In genomic region chr6:112266631-112267030, GRCm38 (mm10) we compare ENCODE assay signal across 11 mouse cellular contexts. TPM values are rescaled to one million over a fixed set of nuclear protein-coding genes. Genes with fewer than 3 reads are reported as not detected.
DNase-seq lines count a peak whose midpoint lies in the region; ATAC-seq lines count a peak whose summit lies in the region.
"Had no signal": no experiment of that assay in that cellular context is flagged by ENCODE, and none has a peak within 500 bp of the region (broad histone marks: within the 10 kb centered on the region; RNA-seq: fewer than 3 reads in every experiment).

No protein-coding gene starts in this region.

- no peak overlapping the region for H3K4me3 ChIP-seq in forebrain, embryonic 15.5 days
- H3K4me3 ChIP-seq in forebrain, embryonic 10.5 days, result no peak overlapping the region
- no peak overlapping the region for H3K4me3 ChIP-seq in midbrain, embryonic 14.5 days (replicated peaks; ENCODE audit: low read depth, low read length)
- no peak overlapping the region for H3K4me3 ChIP-seq in midbrain, embryonic 10.5 days
- H3K4me3 ChIP-seq: embryonic facial prominence, embryonic 12.5 days; liver, embryonic 13.5 days had no signal

- no peak for DNase-seq in forebrain, embryonic 10.5 days (ENCODE audit: extremely low spot score, low spot score)
- DNase-seq in midbrain, embryonic 14.5 days, result peak; percentile 61
- DNase-seq in midbrain, embryonic 10.5 days (ENCODE audit: low spot score), result no peak
- DNase-seq in layer of hippocampus, postnatal 10 days (ENCODE audit: low spot score in 2 of 2), result peak; percentile 63 to 70
- DNase-seq in right cerebral cortex, postnatal 25 days, result peak; percentile 40
- DNase-seq in spleen, postnatal 36 days (ENCODE audit: low spot score in 2 of 2), result no peak
- no peak for DNase-seq in kidney, adult 9 months
- DNase-seq: adrenal gland, postnatal 36 days; liver, embryonic 13.5 days had no signal

- WGBS in forebrain, embryonic 15.5 days, result 11% methylated on average over 1 of the region's 1 CpGs
- 71% methylated on average over 1 of the region's 1 CpGs for WGBS in forebrain, embryonic 10.5 days
- WGBS in midbrain, embryonic 14.5 days, result 28% methylated on average over 1 of the region's 1 CpGs
- WGBS in midbrain, embryonic 10.5 days, result 67% methylated on average over 1 of the region's 1 CpGs

- peaks cover 19% of the 10 kb centered on the region for H3K4me1 ChIP-seq in forebrain, embryonic 15.5 days
- no peaks in the 10 kb centered on the region for H3K4me1 ChIP-seq in forebrain, embryonic 10.5 days
- 0 out of 2 replicates have a peak, but pooled peaks cover 2% of the 10 kb centered on the region for H3K4me1 ChIP-seq in midbrain, embryonic 14.5 days (ENCODE audit: control insufficient read depth, insufficient read depth, low read length)
- no peaks in the 10 kb centered on the region for H3K4me1 ChIP-seq in midbrain, embryonic 10.5 days
- H3K4me1 ChIP-seq: liver, embryonic 13.5 days had no signal

- no peak overlapping the region for H3K4me2 ChIP-seq in forebrain, embryonic 15.5 days (replicated peaks)
- H3K4me2 ChIP-seq in midbrain, embryonic 14.5 days (ENCODE audit: low read length), result no peak overlapping the region
- H3K4me2 ChIP-seq: embryonic facial prominence, embryonic 12.5 days; liver, embryonic 13.5 days had no signal

- peak; percentile 72 for ATAC-seq in forebrain, embryonic 15.5 days (replicated peaks)
- ATAC-seq in midbrain, embryonic 14.5 days (ENCODE audit: low FRiP score, low TSS enrichment), result peak; percentile 53; the same call in 1 of the 2 replicates

- H3K9me3 ChIP-seq in forebrain, embryonic 15.5 days, result no peaks in the 10 kb centered on the region
- no peaks in the 10 kb centered on the region for H3K9me3 ChIP-seq in forebrain, embryonic 10.5 days
- no peaks in the 10 kb centered on the region for H3K9me3 ChIP-seq in midbrain, embryonic 14.5 days (ENCODE audit: control insufficient read depth, low read length)
- no peaks in the 10 kb centered on the region for H3K9me3 ChIP-seq in midbrain, embryonic 10.5 days (replicated peaks)
- H3K9me3 ChIP-seq: embryonic facial prominence, embryonic 12.5 days; liver, embryonic 13.5 days had no signal

- H3K27me3 ChIP-seq in forebrain, embryonic 15.5 days, result no peaks in the 10 kb centered on the region
- no peaks in the 10 kb centered on the region for H3K27me3 ChIP-seq in forebrain, embryonic 10.5 days (ENCODE audit: poor library complexity, severe bottlenecking)
- H3K27me3 ChIP-seq in midbrain, embryonic 14.5 days (ENCODE audit: control insufficient read depth, insufficient read depth, low read length), result no peaks in the 10 kb centered on the region
- H3K27me3 ChIP-seq in midbrain, embryonic 10.5 days (ENCODE audit: low read depth, poor library complexity, severe bottlenecking), result no peaks in the 10 kb centered on the region
- H3K27me3 ChIP-seq: embryonic facial prominence, embryonic 12.5 days; liver, embryonic 13.5 days had no signal

- H3K36me3 ChIP-seq in forebrain, embryonic 15.5 days, result no peaks in the 10 kb centered on the region
- H3K36me3 ChIP-seq in forebrain, embryonic 10.5 days (replicated peaks), result no peaks in the 10 kb centered on the region
- H3K36me3 ChIP-seq in midbrain, embryonic 14.5 days (ENCODE audit: control insufficient read depth, insufficient read depth, low read length), result no peaks in the 10 kb centered on the region
- H3K36me3 ChIP-seq in midbrain, embryonic 10.5 days, result no peaks in the 10 kb centered on the region
- H3K36me3 ChIP-seq: embryonic facial prominence, embryonic 12.5 days; liver, embryonic 13.5 days had no signal

- H3K27ac ChIP-seq in forebrain, embryonic 15.5 days (replicated peaks), result peak overlapping the region; percentile 71
- H3K27ac ChIP-seq in forebrain, embryonic 10.5 days, result no peak overlapping the region
- H3K27ac ChIP-seq in midbrain, embryonic 14.5 days (replicated peaks; ENCODE audit: low read depth, low read length), result peak overlapping the region; percentile 37; the same call in 1 of the 2 replicates
- H3K27ac ChIP-seq in midbrain, embryonic 10.5 days (replicated peaks), result no peak overlapping the region
- H3K27ac ChIP-seq: embryonic facial prominence, embryonic 12.5 days; liver, embryonic 13.5 days had no signal

- no peak overlapping the region for H3K9ac ChIP-seq in forebrain, embryonic 15.5 days (replicated peaks)
- H3K9ac ChIP-seq in midbrain, embryonic 14.5 days (replicated peaks; ENCODE audit: low read length), result no peak overlapping the region
- H3K9ac ChIP-seq: embryonic facial prominence, embryonic 12.5 days; liver, embryonic 13.5 days had no signal

RNA-seq across cellular contexts. Expression of gene Lmcd1, which starts 6.9 kb away (rescaled TPM):
- 14.2 and 15.3 TPM in 2 replicates for polyA plus RNA-seq in forebrain, embryonic 15.5 days (2015; fragmentation: Nextera tagmentation; extraction: Ambion mirVana)
- 1.1 and 2.3 TPM in 2 replicates for polyA plus RNA-seq in forebrain, embryonic 10.5 days (2016; fragmentation: Nextera tagmentation; extraction: Ambion mirVana)
- polyA plus RNA-seq in midbrain, embryonic 14.5 days (2014; fragmentation: Nextera tagmentation; extraction: Ambion mirVana), result 11.5 and 16.2 TPM in 2 replicates
- polyA plus RNA-seq in midbrain, embryonic 10.5 days (2016; fragmentation: Nextera tagmentation; extraction: Ambion mirVana), result 0.95 and 1.8 TPM in 2 replicates
- 1 to 10 TPM; 7.2 to 7.9 TPM for total RNA-seq in layer of hippocampus, postnatal 10 days (2021)

Comparison
In these comparisons a context has a peak if more than half of its experiments do, and no peak if none do; other contexts are left out.
1. H3K27ac ChIP-seq: peak in forebrain, embryonic 15.5 days (single experiment) and midbrain, embryonic 14.5 days (single experiment); none in forebrain, embryonic 10.5 days (single experiment) and midbrain, embryonic 10.5 days (single experiment).
2. DNase-seq: peak in midbrain, embryonic 14.5 days (single experiment), layer of hippocampus, postnatal 10 days (2 of 2) and right cerebral cortex, postnatal 25 days (single experiment); none in forebrain, embryonic 10.5 days (single experiment), midbrain, embryonic 10.5 days (single experiment), spleen, postnatal 36 days (0 of 2) and kidney, adult 9 months (single experiment).